Mouse (Mus musculus): ENCODE measurements around the gene Slc22a19.
"Not testable (repeated sequence)": the region's sequence is repeated elsewhere in the genome, so short reads cannot be mapped to it uniquely, and the experiment has no call there.

The Slc22a19 gene

GRCm38 (mm10) chr19:7711148-7711547 is at the start of gene Slc22a19:
Gene Slc22a19 (minus strand): TSS chr19:7711310.
- no peak for DNase-seq (ENCODE audit: low spot score)

- not testable (repeated sequence) for DNase-seq (ENCODE audit: low spot score)
Observed at GRCm38 (mm10) chr19:7753371-7753770, 42.3 kb upstream of the Slc22a19 start.

GRCm38 (mm10) chr19:7729543-7729942 is 18.4 kb upstream of the Slc22a19 start:
- DNase-seq (ENCODE audit: low spot score): no peak

- not testable (repeated sequence) for DNase-seq (ENCODE audit: low spot score)
Observed at GRCm38 (mm10) chr19:7693104-7693503, 18.0 kb downstream of the Slc22a19 start.

- DNase-seq (ENCODE audit: low spot score): no peak
Observed at GRCm38 (mm10) chr19:7691259-7691658, 19.9 kb downstream of the Slc22a19 start.

- DNase-seq (ENCODE audit: low spot score): no peak
Observed at GRCm38 (mm10) chr19:7687988-7688387, 23.1 kb downstream of the Slc22a19 start.

GRCm38 (mm10) chr19:7672033-7672432 is 39.1 kb downstream of the Slc22a19 start:
- DNase-seq (ENCODE audit: low spot score): no peak

GRCm38 (mm10) chr19:7648913-7649666 is 62.0 kb downstream of the Slc22a19 start:
- no peak for DNase-seq (ENCODE audit: low spot score)

GRCm38 (mm10) chr19:7633786-7634185 is 77.3 kb downstream of the Slc22a19 start:
- DNase-seq (ENCODE audit: low spot score): no peak

- no peak for DNase-seq (ENCODE audit: low spot score)
Observed at GRCm38 (mm10) chr19:7633021-7633420, 78.1 kb downstream of the Slc22a19 start.

Measured in c-Kit-positive CD71-positive TER-119-positive erythroid progenitor cells, embryonic 14.5 days (primary cell).